Mouse (Mus musculus): Measurements from ENCODE around the gene Cd276.

The Cd276 gene

DNA sequence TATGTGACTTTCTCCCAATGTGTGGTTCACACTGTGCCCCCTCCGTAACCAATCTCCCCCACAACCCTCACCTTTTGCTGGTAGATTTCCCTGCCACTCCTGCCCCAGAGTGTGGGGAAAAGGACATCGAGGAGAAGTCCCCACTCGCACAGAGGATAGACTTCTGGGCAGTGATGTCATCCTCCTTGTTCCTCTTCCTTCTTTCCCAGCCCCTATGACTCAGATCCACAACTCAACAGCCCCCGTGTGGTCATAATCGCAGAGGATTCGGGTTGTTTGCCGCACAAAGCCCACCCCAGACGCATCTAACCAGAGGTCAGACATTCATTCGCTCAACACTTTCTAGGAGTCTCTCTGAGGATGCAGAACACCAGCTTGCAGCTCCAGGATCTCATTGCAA is 3.2 kb downstream of the Cd276 start:
- in situ Hi-C loops (cut with MboI; ENCODE audit: low sequenced_read_pairs): no loop called here

DNA sequence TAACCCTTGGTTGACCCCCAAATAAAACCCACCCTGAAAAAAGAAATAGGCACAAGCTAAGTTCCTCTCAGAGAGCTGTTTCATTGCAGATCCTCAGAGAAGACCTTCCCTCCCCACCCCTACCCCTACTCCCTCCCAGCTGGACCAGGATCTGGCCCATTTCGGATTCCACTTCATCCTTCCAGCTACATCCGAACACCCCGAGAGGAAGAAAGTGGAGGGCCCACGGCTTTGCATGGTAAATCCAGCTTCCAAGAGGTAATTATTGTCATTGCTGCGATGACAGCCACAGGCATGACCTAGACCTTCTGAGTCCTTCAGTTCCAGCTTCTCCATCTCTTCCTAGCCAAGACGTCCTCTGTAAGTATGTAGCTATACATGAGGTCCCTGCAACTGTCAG is 4.3 kb downstream of the Cd276 start:
- in situ Hi-C loops (cut with MboI; ENCODE audit: low sequenced_read_pairs): no loop called here

DNA sequence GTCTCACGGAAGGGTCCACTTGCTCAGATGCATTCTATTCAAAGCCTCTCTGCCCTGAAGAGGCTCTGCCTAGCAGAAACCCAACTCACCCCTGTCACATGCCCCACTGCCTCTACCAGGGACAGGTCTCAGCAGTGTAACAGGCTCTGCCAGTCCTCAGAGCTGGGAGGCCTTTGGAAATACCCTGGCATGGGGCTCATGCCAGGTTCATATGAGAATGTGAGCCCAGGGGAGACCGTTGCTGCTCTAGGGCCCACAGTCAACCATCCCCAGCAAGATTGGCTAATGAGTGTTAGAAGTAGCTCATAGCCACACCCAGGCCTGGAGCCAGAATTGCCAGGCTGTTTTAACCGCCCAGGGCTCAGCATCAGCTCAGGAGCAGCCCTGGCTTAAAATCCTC is 5.5 kb downstream of the Cd276 start:
- in situ Hi-C loops (cut with MboI; ENCODE audit: low sequenced_read_pairs): loop anchor here (10.0 to 25.0 kb wide), 2 partner anchors 105 to 338 kb away; no protein-coding TSS in a partner anchor

DNA sequence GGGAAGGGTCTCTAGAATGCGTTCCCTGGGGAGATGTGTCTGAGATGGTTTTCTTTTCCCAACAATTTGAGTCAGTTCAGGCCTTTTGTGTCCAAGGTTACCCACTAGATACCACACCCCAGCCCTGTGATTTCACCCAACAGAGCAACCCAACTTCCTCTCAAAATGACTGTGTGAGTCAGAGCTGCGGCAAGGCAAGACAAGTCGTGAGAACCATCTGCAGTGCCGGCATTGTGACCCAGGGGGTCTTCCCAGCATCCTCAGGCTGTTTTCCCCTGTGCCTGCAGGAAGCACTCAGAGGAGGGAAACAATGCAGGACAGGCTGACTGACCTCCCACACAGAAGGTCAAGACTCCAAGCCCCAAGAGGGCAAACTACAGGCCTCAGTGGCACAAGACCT is 6.3 kb downstream of the Cd276 start:
- in situ Hi-C loops (cut with MboI; ENCODE audit: low sequenced_read_pairs): loop anchor here (10.0 to 25.0 kb wide), 2 partner anchors 106 to 338 kb away; no protein-coding TSS in a partner anchor

DNA sequence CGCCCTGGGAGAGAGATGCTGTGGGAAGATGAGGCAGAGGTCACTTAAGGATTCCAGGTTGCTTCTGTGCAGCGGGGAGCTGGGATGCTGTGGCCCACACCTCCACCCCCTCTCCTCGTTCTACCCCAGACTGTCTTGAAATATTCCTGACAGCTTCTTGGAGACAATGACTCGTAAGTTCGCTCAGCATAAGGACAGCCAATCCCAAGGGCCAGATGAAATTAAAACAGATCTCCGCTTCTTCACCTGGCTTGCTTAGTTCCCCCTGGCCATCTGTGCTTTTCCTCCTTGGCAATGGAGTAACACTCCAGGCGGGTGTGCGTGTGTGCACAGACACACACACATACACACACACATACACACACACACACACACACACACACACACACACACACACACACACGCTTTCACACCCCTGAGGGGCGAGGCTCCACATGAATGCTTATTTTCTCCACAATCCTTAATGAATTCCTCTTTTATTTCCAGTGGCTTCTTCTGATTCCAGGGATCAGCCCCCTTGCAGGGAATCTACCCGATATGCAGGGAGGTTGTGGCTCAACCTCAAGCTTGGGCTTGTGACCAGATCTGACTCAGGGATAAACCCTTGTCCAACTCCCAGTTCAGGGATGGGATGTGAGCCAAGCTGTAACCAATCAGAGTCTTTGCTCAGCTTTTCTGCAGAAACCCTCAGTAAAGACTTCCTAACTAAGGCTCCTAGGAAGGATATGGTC is 8.4 kb downstream of the Cd276 start:
- in situ Hi-C loops (cut with MboI; ENCODE audit: low sequenced_read_pairs): loop anchor here (10.0 to 25.0 kb wide), 2 partner anchors 108 to 341 kb away; no protein-coding TSS in a partner anchor

DNA sequence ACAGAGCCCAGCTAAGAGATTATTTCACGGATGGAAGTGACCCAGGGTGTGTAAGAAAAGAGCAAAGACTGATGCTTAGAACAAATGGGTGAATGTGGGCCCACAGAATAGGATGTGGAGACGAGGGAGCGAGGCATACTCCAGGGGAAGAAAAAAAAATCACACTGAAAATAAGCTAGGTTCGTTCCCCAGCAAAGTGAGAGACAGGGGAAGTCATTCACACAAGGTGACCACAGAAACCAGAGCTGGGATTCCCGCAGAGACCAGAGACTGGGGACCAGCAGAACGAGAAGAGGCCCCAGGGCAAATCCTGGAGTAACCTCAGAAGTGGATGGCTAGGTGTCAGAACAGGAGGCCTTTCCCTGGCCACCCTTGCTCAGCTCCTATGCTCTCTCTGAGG is 9.8 kb downstream of the Cd276 start:
- in situ Hi-C loops (cut with MboI; ENCODE audit: low sequenced_read_pairs): loop anchor here (10.0 to 25.0 kb wide), 2 partner anchors 109 to 342 kb away; no protein-coding TSS in a partner anchor

DNA sequence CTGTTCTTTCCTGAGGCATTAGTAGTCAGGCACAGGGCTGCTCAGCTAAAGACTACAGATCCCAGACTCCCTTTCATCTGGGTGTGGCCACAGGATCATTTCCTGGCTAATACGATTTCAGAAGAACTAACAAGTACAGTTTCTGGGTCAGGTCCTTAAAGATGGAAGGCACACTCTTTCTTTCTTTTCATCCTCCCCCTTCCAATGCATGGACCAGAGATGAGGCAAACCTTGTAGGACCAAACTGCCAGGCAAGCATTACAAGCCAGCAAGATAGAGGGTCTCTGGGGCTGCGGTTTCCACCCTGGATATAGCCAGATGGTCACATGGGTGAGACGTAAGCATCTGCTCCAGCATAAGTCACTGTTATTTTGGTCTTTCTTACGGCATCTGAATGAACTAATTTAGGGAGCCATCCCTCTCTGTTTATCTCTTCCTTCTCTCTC is 10.3 kb downstream of the Cd276 start:
- in situ Hi-C loops (cut with MboI; ENCODE audit: low sequenced_read_pairs): loop anchor here (10.0 to 25.0 kb wide), 2 partner anchors 110 to 342 kb away; no protein-coding TSS in a partner anchor

DNA sequence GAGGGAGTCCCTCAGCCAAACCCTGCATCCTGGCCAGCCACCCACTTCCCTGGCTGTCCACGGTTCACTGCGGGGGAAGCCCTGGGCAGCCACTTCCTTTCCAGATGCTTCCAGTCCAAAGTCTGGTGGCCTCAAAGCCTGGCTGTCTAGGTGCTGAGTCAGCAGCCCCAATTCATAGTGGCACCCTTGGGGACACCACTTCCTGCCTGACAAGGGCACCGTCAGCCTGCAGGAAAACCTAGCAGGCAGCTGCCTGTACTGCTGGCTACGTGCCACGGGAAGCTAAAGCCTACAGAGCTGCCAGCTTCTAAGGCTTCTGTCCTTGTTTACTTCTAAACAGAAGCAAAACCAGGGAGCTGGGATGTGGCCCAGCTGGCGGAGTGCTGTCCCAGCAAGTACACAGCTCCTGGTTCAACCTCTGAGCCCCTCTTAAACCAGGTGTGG is 13.3 kb downstream of the Cd276 start:
- in situ Hi-C loops (cut with MboI; ENCODE audit: low sequenced_read_pairs): loop anchor here (10.0 to 25.0 kb wide), 2 partner anchors 113 to 345 kb away; no protein-coding TSS in a partner anchor

DNA sequence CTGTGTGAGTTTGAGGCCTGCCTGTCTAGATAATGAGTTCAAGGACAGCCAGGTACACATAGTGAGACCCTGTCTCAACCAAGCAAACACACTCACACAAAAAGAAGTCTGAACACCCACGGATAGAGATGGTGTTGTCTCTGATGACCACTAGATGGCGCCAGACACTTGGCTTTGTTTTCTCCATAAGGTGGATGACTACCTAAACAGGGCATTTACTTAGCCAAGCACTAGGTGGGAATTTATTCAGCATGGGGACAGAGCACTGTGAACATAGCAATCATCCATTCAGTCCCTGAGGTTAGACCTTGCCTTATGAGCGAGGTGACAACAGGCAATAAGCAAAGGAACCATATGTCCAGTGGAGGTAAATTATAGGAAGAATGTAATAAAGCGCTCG is 15.4 kb downstream of the Cd276 start:
- in situ Hi-C loops (cut with MboI; ENCODE audit: low sequenced_read_pairs): loop anchor here (10.0 to 25.0 kb wide), 2 partner anchors 115 to 347 kb away; no protein-coding TSS in a partner anchor

DNA sequence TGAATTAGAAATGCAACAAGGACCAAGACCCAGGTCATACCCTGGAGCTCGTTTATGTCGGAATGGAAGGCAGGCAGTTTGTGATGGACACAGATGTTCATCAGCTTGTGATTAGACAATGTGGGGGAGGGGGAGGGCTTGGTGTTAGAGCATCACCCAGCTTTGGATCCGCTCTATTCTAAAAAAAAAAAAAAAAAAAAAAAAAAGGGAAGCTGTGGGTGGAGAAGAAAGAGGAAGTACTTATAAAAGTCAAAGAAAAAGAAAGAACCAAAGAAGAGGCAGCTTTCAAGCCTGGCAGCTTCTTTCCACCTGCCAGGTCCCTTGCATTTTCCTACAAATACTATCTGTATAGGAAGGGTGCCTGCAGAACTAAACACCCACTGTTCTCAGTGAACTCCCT is 17.5 kb downstream of the Cd276 start:
- in situ Hi-C loops (cut with MboI; ENCODE audit: low sequenced_read_pairs): loop anchor here (25.0 kb wide), 1 partner anchor 350 kb away; no protein-coding TSS in a partner anchor

DNA sequence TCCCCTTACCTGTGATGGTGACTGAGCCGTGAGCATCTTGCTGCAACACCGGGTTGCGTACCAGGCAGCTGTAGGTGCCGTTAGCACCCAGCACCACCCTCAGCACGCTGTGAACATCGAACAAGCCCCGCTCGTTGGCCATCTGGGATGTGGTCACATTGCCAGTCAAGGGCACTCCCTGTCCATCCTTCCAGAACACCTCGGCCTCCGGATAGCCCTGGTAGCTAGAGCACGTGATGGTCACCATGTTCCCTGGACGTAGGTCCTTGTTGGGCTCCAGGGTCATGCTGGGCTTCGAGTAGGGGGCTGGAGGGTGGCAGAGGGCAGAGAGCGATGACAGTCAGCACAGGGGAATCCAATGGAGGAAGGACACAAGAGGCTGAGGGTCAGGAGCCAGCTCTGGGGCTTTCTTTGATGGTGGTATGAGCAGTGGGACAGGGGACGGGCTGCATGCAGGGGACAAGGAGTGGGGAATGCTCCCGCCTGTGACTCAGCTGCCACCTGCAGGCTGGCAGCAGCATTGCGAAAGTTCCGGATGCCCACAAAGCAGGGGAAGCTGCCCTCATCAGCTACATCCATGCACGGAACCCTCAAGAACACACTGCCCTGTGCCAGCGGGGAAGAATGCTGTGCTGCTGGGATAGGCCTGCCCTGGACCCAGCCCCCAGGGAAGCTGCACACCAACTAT is 19.6 kb downstream of the Cd276 start:
- in situ Hi-C loops (cut with MboI; ENCODE audit: low sequenced_read_pairs): loop anchor here (25.0 kb wide), 1 partner anchor 352 kb away; no protein-coding TSS in a partner anchor

DNA sequence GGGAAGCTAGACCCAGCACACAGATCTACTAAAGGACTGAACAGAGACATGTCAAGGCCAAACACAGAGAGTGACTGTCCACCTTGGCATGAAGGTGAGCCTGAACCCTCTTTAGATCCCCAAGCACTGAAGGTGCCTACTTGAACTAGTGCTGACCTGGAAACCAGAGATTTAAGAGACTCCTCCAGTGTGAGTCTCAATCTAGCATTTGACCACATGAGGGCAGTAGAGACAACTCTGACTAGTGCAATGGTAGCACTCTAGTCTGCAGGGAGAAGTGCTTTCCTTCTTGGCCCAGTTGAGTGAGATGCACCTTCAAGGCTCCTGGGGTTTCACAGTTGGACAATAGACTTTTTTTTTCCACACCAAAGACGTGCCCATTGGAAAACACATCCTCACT is 20.5 kb downstream of the Cd276 start:
- in situ Hi-C loops (cut with MboI; ENCODE audit: low sequenced_read_pairs): loop anchor here (25.0 kb wide), 1 partner anchor 353 kb away; no protein-coding TSS in a partner anchor

DNA sequence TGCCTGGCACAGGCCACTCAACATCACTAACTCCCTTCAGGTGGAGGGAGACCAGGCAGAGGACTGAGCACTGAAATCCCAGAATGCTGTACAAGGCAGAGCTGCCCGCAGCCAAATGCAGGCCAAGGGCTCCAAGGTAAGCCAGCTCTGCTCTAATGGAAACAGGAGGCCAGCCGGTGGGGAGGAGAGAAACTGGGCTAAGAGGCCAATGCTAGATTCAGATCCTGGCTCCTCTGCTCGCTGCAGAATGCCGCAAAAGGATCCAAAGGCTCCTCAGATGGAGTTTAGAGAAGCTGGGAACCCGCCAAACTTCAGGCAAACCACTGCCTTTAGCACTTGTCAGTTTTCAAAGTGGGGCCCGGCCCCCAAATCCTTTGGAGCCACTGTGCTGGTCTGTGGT is 21.9 kb downstream of the Cd276 start:
- in situ Hi-C loops (cut with MboI; ENCODE audit: low sequenced_read_pairs): loop anchor here (25.0 kb wide), 1 partner anchor 354 kb away; no protein-coding TSS in a partner anchor

DNA sequence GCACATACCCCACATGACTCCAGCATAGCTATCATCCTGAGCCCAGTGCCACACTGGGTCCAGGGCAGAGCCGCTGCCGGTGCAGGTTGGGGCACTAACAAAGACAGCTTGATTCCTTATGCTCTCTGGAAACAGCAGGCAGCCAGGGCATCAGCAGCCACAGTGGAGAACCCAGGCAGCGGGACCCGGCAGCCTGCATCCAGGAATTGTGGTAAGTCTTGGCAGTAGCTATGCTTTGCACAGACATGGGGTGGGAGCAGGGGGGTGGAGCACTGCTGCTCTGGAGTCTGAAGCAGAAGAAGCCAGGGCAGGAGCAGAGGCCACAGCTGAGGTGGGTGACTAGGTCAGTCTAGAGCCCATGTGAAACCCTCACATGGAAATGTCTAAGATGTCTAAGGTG is 23.0 kb downstream of the Cd276 start:
- in situ Hi-C loops (cut with MboI; ENCODE audit: low sequenced_read_pairs): loop anchor here (25.0 kb wide), 1 partner anchor 355 kb away; no protein-coding TSS in a partner anchor

DNA sequence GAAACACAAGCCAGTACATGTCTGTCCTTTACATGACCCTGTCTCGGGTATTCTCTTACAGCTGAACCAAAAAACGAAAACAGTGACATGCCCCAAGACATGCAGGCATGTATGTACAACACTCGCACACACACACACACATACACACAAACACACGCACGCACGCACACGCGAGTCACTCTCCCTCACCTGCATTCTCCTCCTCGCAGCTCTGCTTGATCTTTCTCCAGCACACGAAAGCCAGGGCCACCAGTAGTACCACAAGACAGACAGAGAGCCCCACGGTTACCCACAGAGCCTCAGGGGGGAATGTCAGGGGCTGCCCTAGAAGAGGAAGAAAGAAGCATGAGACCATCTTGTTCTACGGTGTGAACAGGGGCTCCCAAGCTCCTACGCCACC is 24.8 kb downstream of the Cd276 start:
- in situ Hi-C loops (cut with MboI; ENCODE audit: low sequenced_read_pairs): loop anchor here (25.0 kb wide), 1 partner anchor 357 kb away; no protein-coding TSS in a partner anchor

DNA sequence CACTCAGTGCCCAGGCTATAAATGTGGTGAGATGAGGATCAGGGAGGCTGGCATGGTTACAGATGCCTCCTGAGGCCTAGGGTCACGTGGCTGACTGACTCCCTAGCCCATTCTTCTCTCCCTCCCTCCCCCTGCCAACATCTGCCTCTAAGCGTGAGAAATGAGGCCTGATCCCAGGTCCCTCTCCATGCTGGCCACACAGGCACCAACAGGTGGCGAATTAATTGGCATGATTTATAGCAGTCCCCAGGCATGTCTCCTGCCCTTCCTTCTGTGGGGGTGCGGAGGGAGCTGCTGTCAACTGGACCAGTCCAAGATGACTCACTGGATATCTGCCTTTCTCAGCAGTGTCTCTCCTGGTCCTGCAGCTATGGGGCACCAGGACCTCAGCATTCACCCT is 27.4 kb downstream of the Cd276 start:
- in situ Hi-C loops (cut with MboI; ENCODE audit: low sequenced_read_pairs): loop anchor here (25.0 kb wide), 1 partner anchor 359 kb away; no protein-coding TSS in a partner anchor

DNA sequence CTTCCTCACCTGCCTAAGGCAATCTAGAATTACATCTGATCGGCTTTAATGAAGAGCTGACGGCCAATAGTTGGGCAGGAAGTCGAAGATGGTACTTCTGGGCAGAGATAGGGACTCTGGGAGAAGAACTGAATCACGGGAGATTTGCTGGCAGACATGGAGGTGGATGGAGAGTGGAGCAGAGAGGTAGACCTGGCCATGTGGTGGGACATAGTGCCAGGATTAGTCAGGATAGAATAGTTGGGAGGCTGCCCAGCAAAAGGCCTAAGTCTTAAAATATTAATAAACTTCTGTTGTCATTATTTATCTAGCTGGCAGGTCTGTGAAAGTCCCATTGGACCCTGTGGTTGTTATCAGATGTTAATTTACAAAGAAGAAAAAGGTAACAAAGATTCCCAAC is 30.1 kb downstream of the Cd276 start:
- in situ Hi-C loops (cut with MboI; ENCODE audit: low sequenced_read_pairs): loop anchor here (25.0 kb wide), 1 partner anchor 362 kb away; no protein-coding TSS in a partner anchor

DNA sequence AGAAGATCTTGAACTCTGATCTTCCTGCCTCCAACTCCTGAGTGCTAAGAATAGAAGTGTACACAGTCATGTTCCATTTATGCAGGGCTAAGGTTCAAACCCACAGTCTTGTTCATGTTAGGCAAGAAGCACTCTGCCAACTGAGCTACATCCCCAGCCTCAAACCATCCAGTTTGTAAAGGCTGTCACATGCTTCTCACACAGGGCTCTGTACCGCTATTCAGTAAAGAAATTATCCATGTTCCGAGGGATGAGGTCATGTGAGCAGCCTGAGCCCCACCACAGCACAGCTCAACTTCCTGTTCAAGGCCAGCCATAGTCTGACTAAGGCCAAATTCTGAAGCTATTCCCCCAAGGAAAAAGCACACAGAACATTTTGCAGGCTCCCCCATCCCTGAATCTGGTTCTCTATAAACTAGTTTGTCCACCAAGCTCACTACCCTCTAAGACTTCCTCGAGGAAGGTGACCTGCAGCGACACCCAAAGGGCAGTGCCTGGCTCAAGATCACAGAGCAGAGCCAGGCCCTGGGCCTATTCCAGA is 33.3 kb downstream of the Cd276 start:
- in situ Hi-C loops (cut with MboI; ENCODE audit: low sequenced_read_pairs): no loop called here

DNA sequence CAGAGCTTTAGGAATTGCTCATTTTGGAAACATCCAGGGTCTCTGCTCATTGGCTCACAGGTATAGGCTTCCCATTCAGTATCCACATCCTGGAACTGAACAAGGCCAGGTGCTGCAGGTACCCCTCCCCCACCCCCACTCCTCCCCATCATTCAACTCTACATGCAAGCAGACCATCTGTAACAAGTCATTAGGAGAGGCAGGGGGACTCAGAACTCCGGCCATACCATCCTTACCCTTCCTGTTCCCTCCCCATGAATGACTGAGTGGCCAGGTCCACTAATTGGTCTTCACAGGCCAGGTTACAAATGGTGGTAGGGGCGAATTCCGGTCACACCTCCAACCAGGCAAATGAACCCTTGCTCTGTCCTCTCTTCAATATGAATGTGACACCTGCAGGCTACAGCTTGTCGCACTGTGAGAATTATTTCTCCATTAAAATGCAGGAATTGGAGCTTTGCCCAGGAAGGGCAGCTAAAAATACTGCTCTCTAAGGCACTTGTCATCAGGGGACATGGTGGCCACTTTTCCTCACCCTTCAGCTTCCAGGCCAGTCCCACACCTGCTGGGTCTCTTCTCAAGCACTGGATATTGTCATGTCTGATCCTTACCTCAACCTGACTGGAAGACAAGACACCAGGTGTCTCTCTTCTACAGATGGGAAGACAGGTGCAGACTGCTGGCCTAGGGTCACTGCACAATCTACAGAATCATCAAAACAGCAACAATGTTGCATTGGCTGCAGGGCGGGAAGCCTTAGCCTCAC is 34.2 kb downstream of the Cd276 start:
- in situ Hi-C loops (cut with MboI; ENCODE audit: low sequenced_read_pairs): no loop called here

DNA sequence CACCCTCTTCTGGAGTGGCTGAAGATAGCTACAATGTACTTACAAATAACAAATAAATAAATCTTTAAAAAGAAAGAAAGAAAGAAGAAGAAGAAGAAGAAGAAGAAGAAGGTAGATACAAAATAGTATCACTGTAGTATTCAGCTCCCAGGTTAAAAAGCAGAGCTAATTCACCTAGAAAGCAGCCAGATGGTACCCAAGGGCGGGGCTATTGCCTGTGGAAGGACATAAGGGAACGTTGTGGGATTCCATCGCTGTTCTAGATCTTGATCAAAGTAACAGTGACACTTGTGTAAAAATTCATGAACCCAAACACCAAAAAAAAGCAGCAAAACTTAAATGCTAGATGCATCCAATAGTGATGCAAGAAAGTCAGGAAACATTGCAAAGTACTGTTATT is 35.3 kb downstream of the Cd276 start:
- in situ Hi-C loops (cut with MboI; ENCODE audit: low sequenced_read_pairs): no loop called here
